11 mouse cellular contexts compared by ENCODE assay signal in the genomic region with DNA sequence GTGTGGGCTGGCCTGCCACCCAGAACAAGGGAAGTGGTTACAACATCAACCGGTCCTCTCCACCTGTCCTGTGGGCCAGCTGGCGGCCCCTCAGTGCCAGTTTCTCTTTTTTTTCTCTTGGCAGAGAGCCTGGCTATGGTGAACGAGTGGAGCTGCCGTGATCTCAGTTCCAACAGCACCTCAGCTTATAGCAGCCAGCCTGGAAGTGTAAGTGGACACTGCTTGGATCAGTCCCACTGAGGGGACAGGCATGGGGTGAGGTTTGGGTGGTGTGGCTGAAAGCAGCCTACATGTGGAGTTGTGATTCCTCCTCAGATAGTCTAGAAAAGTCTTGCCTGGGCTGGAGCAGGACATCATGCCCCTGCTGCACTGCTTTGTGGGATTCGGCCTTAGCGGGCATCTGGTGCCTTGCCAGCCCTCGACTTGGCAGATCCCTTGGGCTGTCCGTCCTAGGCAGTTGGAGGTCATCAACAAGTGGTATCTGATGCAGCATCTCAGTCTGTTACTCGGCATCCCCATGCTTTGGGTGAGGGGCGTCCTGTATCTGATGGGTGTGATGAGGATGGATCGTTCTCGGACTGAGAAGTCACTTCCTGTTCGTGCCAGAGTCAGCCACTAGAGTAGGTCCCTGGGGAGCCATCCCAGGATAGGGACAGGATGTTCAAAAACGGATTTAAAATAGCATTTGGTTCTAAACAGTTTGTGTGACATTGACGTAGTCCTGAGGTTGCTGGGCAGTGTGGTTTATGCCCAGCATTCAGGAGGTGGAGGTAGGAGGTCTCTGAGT. TPM values are rescaled to one million over a fixed set of nuclear protein-coding genes. Genes with fewer than 3 reads are reported as not detected.
A peak's percentile ranks its signal among the peaks of the same experiment; 100 is the strongest.
DNase-seq lines count a peak whose midpoint lies in the region; ATAC-seq lines count a peak whose summit lies in the region.
"Had no signal": no experiment of that assay in that cellular context is flagged by ENCODE, and none has a peak within 500 bp of the region (broad histone marks: within the 10 kb centered on the region; RNA-seq: fewer than 3 reads in every experiment).

No protein-coding gene starts in this region.

- WGBS in forebrain, embryonic 15.5 days = 77% methylated on average over 15 of the region's 15 CpGs

- peaks cover 87% of the 10 kb centered on the region for H3K36me3 ChIP-seq in forebrain, embryonic 15.5 days

- peak; percentile 81 for ATAC-seq in granulocyte monocyte progenitor cell, adult 5-6 weeks (replicated peaks; ENCODE audit: poor library complexity, severe bottlenecking)
- no peak for ATAC-seq in forebrain, embryonic 15.5 days (replicated peaks)
- no peak for ATAC-seq in megakaryocyte-erythroid progenitor cell, adult 5-6 weeks (replicated peaks; ENCODE audit: low FRiP score, low TSS enrichment, poor library complexity, severe bottlenecking)

- H3K4me2 ChIP-seq in forebrain, embryonic 15.5 days (replicated peaks) = no peak overlapping the region
- H3K4me2 ChIP-seq: embryonic facial prominence, embryonic 12.5 days had no signal

- H3K4me1 ChIP-seq in forebrain, embryonic 15.5 days = no peaks in the 10 kb centered on the region
- H3K4me1 ChIP-seq: embryonic facial prominence, embryonic 12.5 days had no signal

- H3K9ac ChIP-seq in forebrain, embryonic 15.5 days (replicated peaks) = no peak overlapping the region
- H3K9ac ChIP-seq: embryonic facial prominence, embryonic 12.5 days had no signal

- DNase-seq in layer of hippocampus, adult 9-11 months = peak; percentile 35
- no peak for DNase-seq in layer of hippocampus, adult 9-10 months (ENCODE audit: low spot score)
- peak; percentile 73 for DNase-seq in cerebellum, adult 8-10 months
- DNase-seq in lung, postnatal 36 days = peak; percentile 64

- no peak overlapping the region for H3K27ac ChIP-seq in forebrain, embryonic 15.5 days (replicated peaks)
- H3K27ac ChIP-seq: embryonic facial prominence, embryonic 12.5 days had no signal

- H3K27me3 ChIP-seq in forebrain, embryonic 15.5 days = no peaks in the 10 kb centered on the region
- H3K27me3 ChIP-seq: embryonic facial prominence, embryonic 12.5 days had no signal

- H3K9me3 ChIP-seq in forebrain, embryonic 15.5 days = no peaks in the 10 kb centered on the region
- H3K9me3 ChIP-seq: embryonic facial prominence, embryonic 12.5 days had no signal

- H3K4me3 ChIP-seq in forebrain, embryonic 15.5 days = no peak overlapping the region
- H3K4me3 ChIP-seq: embryonic facial prominence, embryonic 12.5 days had no signal

RNA-seq across cellular contexts. Expression of gene Unkl, which starts 22.7 kb away (rescaled TPM):
- 6.8 and 17.2 TPM in 2 replicates for total RNA-seq in granulocyte monocyte progenitor cell, adult 5-6 weeks (2014; fragmentation: Nextera tagmentation)
- 5.6 and 9.9 TPM in 2 replicates for total RNA-seq in granulocyte monocyte progenitor cell, adult 5-6 weeks (2017)
- 10.6 and 14.2 TPM in 2 replicates for polyA plus RNA-seq in forebrain, embryonic 15.5 days (2015; fragmentation: Nextera tagmentation; extraction: Ambion mirVana)
- 11.5 and 20.5 TPM in 2 replicates for total RNA-seq in megakaryocyte-erythroid progenitor cell, adult 5-6 weeks (2014; fragmentation: Nextera tagmentation)
- 9.8 and 14.2 TPM in 2 replicates for total RNA-seq in megakaryocyte-erythroid progenitor cell, adult 5-6 weeks (2017)

RNA-seq across cellular contexts. Expression of gene BC003965, which starts 26.5 kb away (rescaled TPM):
- total RNA-seq in granulocyte monocyte progenitor cell, adult 5-6 weeks (2014; fragmentation: Nextera tagmentation) = 13.1 and 17.0 TPM in 2 replicates
- total RNA-seq in granulocyte monocyte progenitor cell, adult 5-6 weeks (2017) = 10.0 and 10.2 TPM in 2 replicates
- polyA plus RNA-seq in forebrain, embryonic 15.5 days (2015; fragmentation: Nextera tagmentation; extraction: Ambion mirVana) = 35.7 and 37.8 TPM in 2 replicates
- 25.4 and 34.8 TPM in 2 replicates for total RNA-seq in megakaryocyte-erythroid progenitor cell, adult 5-6 weeks (2014; fragmentation: Nextera tagmentation)
- total RNA-seq in megakaryocyte-erythroid progenitor cell, adult 5-6 weeks (2017) = 16.3 and 18.3 TPM in 2 replicates

RNA-seq across cellular contexts. Expression of gene Gnptg, which starts 29.1 kb away (rescaled TPM):
- total RNA-seq in granulocyte monocyte progenitor cell, adult 5-6 weeks (2014; fragmentation: Nextera tagmentation) = 10.9 and 19.2 TPM in 2 replicates
- total RNA-seq in granulocyte monocyte progenitor cell, adult 5-6 weeks (2017) = 23.7 and 27.8 TPM in 2 replicates
- polyA plus RNA-seq in forebrain, embryonic 15.5 days (2015; fragmentation: Nextera tagmentation; extraction: Ambion mirVana) = 85.5 and 85.7 TPM in 2 replicates
- 13.9 and 14.2 TPM in 2 replicates for total RNA-seq in megakaryocyte-erythroid progenitor cell, adult 5-6 weeks (2014; fragmentation: Nextera tagmentation)
- 10.9 and 12.9 TPM in 2 replicates for total RNA-seq in megakaryocyte-erythroid progenitor cell, adult 5-6 weeks (2017)

RNA-seq across cellular contexts. Expression of gene Tsr3, which starts 29.1 kb away (rescaled TPM):
- total RNA-seq in granulocyte monocyte progenitor cell, adult 5-6 weeks (2014; fragmentation: Nextera tagmentation) = 10.9 and 17.1 TPM in 2 replicates
- total RNA-seq in granulocyte monocyte progenitor cell, adult 5-6 weeks (2017) = 23.6 and 27.8 TPM in 2 replicates
- polyA plus RNA-seq in forebrain, embryonic 15.5 days (2015; fragmentation: Nextera tagmentation; extraction: Ambion mirVana) = 66.2 and 69.2 TPM in 2 replicates
- total RNA-seq in megakaryocyte-erythroid progenitor cell, adult 5-6 weeks (2014; fragmentation: Nextera tagmentation) = 20.1 and 29.2 TPM in 2 replicates
- 33.3 and 33.7 TPM in 2 replicates for total RNA-seq in megakaryocyte-erythroid progenitor cell, adult 5-6 weeks (2017)

RNA-seq across cellular contexts. Expression of gene Gm38655, which starts 35.6 kb away (rescaled TPM):
- total RNA-seq in granulocyte monocyte progenitor cell, adult 5-6 weeks (2014; fragmentation: Nextera tagmentation) = not detected in 2 replicates
- total RNA-seq in granulocyte monocyte progenitor cell, adult 5-6 weeks (2017) = not detected in 2 replicates
- not detected in 2 replicates for polyA plus RNA-seq in forebrain, embryonic 15.5 days (2015; fragmentation: Nextera tagmentation; extraction: Ambion mirVana)
- not detected in 2 replicates for total RNA-seq in megakaryocyte-erythroid progenitor cell, adult 5-6 weeks (2014; fragmentation: Nextera tagmentation)
- total RNA-seq in megakaryocyte-erythroid progenitor cell, adult 5-6 weeks (2017) = not detected in 2 replicates
- total RNA-seq: left cerebral cortex, adult 18-20 months had no signal
- polyA plus RNA-seq: embryonic facial prominence, embryonic 12.5 days; heart, embryonic 14.5 days; neural tube, embryonic 11.5 days had no signal
